Mouse (Mus musculus) cerebellum, adult 9-10 months (tissue): ENCODE measurements around the gene Apol8.
A peak's percentile ranks its signal among the peaks of the same experiment; 100 is the strongest.

Experiments
- DNase-seq: peaks from one replicate; pipeline ENCODE4 v3.0.0; 2022

Apol8 gene

DNA sequence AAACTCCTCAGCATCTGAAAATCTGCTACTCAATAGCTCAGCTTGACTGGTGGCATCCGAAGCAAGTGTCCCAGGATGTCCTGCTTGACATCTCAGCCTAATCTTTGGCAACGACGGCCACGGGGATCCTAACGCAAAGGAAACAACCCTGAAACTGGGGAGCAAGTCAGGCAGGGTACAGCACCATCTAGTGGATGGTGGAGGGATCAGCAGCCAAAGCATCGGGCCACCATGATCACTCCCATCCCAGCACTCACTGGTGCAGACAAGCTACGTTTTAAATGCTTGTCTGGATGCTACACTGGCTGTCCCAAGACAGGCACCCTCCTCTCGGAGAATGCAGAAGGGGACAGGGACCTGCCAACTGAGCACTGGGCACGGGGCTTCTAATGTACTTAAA lies at the start of gene Apol8:
Gene Apol8, minus strand, starts transcription at position 156 of the 400 bp plus-strand sequence.
- DNase-seq = peak; percentile 71

DNA sequence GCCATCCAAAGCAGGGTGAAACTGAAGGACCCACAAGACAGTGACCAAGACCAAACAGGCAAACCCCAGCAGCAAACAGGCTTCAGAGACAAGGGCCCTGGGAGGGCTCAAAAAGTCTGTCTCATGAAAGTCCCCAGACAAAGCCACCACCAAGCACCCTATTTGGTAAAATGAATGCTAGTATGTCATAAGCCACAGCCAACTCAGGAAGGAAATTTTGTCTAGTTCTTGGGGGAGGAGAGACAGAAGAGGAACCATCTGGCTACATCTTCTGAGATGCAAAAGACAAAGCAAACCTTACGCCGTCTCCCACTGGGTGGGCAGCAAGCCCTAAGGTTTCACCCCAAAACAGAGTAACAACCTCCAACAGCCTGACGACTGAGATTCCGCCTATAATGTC lies 48.9 kb upstream of the Apol8 start:
- no peak for DNase-seq

- no peak for DNase-seq
These were observed 48.1 kb upstream of the Apol8 start for GRCm38 (mm10) chr15:77804949-77805348.

GRCm38 (mm10) chr15:77804460-77804859 lies 47.7 kb upstream of the Apol8 start:
- DNase-seq = peak; percentile 79

- DNase-seq = no peak
These were observed 46.9 kb upstream of the Apol8 start for GRCm38 (mm10) chr15:77803747-77804146.

DNA sequence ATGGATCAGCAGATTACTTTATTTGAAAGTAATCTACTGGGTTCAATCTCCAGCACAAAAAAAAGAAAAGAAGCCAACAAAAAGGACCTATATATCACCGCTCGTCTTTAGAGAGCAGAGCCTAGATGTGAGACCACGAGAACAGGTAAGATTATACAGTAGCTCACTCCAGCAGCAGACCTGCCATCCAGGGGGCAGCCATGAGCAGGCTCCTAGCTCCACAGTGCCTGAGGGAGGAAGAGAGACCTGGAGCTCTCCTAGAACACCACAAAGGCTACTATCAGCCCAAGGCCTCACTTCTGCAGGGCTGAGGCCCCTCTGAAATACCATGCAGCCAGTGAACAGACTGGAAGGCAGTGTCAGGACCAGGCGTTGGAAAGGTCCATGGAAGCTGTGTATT lies 46.2 kb upstream of the Apol8 start:
- no peak for DNase-seq

- DNase-seq = no peak
These were observed 44.4 kb upstream of the Apol8 start for GRCm38 (mm10) chr15:77801188-77801587.

DNA sequence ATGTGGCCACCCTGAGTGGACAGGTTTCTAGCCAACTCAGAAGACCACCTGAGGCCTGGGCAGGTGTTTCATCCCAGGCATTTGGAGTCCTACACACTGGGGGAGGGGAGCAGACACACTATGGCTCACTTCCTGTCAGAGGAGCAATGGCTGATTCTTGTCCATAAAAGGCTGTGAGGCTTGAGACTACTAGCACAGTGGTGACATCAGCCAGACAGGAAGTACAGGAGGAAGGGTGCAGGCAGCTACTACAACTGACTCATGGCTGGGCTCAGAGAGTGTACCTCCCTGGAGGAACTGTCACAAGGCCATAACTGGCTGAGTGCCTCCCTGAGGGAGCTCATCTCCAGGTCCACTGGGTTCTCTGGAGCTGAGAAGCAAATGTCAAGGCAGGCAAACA lies 43.7 kb upstream of the Apol8 start:
- no peak for DNase-seq

DNA sequence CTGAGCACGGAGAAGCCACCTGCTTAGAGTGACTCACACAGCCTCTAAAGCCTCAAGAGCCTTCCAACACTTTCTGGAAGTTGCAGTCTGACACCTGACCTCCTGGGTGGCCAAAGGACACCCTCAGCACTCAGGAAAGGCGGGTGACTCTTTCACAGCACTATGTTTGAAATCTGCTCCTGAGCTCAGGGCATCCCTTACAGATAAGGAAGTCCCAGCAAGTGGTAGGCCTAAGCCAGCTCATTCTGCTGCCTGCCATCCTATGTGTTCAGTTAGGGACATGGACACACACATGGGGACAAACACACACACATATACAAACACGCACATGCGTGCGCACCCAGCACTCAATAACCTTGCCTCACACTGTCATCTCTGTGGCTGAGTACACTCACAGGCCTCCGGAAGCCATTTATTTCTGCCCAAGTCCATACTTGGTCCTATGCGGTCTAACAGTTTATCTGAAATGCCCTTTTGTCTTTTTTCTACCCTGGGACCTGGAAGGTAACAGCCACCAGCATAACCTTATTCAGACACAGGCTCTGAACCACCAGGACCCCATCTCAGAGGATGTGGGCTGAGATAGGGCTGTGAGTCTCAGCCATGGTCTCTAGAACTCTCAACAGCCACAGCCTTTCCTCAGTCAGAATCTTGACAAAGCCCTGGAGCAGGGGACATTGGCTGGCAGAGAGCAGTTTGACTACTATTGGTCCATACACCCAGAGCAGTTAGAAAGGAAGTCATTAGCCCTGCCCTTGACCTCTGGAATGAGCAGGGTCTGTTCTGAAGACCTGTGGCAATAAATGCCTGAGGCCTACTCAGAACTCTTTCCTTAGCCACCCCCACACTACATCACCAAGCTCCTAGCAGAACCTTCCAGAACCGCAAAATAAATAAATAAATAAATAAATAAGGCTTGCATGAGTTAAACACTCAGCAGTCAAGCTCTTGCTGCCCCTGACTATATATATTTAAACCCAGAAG lies 43.0 kb upstream of the Apol8 start:
- no peak for DNase-seq

GRCm38 (mm10) chr15:77798664-77799490 lies 42.1 kb upstream of the Apol8 start:
- DNase-seq = no peak

- peak; percentile 80 for DNase-seq
These were observed 41.0 kb upstream of the Apol8 start for GRCm38 (mm10) chr15:77797609-77798411.

- no peak for DNase-seq
These were observed 39.7 kb upstream of the Apol8 start for GRCm38 (mm10) chr15:77796409-77797035.

DNA sequence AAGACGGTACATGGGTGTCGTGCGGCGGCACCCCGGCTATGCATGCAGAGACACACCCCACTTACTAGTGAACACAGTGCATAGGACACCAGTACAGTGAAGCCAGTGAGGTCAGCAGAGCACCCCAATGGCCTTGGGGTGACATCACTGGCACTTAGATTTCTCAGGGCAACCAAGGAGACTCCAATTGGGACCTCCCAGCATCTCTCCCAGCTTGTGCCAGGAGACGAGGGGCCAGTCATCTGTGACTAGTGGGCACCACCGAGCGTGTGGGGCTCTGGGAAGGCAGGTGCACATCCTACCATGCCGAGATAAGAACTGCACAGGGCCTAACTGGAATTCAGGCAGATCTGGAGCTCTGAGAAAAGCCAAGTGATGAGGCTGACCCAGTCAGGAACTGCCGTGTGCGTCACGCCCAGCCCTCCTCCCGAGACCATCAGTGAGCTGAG lies 38.1 kb upstream of the Apol8 start:
- no peak for DNase-seq

DNA sequence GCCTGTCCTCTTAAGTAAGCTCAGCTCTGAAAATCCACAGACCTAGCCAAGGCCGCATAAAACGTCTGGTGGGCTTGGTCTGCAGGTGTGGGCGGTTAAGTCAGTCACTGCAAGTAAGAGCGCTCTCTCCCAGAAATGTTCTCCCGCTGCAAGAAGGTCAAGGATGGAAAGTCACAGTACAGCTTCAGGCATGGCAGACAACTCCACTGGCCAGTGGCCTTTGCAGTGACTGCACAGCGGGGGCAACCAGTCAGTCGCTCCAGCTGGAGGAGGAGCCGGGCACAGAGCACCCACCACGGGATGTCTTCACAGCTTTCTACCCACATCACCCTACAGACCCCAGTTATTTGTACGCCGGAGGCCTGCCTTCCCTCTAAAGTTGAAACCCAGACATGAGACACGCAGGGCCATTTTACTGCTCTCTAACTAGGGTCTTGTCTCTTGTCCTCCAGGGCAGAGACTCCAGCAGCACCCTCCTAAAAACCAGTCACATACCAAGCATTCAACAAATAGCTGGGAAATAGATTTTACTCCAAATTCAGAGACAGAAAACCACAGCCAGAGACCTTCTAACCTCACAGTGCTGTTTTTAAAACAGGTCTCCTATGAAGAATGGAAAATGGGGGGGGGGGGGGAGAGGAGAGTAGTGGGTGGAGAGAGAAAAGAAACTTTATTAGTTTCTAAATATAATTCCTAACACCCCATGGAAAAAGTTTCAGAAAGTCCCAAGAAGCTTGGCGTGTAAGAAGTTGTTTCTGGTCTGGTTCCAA lies 37.5 kb upstream of the Apol8 start:
- DNase-seq = no peak

DNA sequence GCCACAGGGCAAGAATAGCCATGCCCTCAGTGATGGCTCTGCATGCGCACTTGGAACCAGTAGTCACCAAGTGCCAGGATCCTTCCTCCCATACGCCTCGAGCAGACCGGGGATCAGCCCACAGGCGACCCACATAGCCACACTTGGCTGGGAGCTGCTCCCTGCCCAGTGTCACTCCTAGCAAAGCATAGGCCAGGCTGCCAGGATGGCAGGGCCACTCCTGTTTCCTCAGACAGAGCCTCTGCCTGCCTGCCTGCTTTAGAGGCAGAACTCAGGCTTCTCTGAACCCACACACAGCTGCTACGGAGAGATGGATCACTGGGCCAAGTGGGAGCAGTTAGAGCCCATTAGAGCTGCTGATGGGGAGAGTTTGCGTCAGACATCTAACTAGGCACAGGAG lies 36.8 kb upstream of the Apol8 start:
- peak; percentile 76 for DNase-seq

DNA sequence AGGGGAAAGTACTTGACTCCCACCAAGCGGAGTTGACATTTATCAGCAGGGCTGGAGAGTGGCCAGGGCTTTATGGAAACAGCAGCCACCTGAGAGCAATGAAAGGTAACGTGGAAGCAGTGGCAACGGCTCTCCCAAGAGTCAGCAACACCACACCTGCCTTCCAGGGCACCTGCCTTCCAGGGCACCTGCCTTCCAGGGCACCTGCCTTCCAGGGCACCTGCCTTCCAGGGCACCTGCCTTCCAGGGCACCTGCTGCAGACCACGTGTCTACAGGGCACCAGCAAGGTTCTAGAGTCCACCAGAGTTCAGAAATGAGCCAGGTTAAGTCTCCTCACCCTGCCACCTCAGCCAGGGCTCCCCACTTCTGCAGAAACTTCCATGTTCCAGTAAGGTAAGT lies 36.3 kb upstream of the Apol8 start:
- no peak for DNase-seq

- no peak for DNase-seq
These were observed 35.3 kb upstream of the Apol8 start for GRCm38 (mm10) chr15:77792056-77792455.

GRCm38 (mm10) chr15:77790656-77791405 lies 34.0 kb upstream of the Apol8 start:
- DNase-seq = peak; percentile 76

DNA sequence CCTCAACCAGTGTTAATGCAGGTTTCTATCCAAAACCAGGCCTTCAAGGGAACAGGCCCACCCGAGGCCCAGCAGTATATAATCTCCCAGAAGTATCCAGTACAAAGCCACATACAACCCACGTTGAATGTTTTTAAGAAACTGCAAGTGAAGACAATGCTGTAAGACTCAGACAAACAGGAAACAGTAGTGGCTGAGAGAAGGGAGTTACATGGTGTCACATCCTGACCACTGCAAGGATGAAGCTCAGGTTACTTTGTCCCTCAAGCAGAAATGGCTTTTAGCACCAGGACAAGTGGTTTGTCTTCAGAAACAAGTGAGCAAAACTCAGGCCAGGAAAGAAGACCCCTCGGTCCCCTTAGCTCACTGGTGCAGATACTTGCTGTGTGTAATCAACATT lies 32.4 kb upstream of the Apol8 start:
- DNase-seq = no peak

DNA sequence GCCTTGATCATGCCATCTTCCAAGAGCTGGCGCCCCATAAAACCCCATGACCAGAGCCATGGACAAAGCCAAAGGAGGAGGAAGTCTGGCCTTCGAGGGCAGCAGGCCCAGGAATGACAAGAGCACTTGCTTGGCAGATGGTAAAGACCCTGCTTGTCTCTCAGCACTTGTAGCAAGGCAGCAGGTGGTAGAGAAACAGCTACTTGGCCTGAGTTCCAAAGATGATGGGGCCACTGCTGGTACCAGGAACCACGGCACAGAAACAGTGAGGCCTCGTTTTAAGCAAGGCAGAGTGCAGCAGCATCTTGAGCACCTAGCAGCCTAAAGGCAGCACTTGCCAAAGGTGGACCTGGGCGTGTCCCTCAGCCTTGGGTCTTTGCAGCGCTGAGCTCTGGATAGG lies 31.6 kb upstream of the Apol8 start:
- DNase-seq = peak; percentile 88

DNA sequence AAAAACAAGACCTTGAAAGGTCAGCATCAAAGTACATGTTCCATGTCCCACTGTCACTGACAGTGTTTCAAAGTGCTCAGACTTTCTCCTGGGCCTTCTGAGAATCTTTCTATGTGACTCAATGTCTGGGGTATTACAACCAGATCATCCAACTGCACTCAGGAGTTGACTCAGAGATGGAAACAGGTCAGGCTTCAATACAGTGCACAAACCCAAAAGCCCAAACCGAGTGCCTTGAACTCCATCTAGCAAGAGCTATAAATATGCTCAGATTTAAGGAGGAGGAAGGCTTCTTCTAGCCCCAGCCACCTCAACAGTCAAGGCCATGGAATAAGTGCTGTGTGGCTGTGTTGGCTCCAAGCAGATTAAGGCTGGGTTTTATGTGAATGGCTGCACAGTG lies 29.0 kb upstream of the Apol8 start:
- DNase-seq = no peak
